In the genomic region with DNA sequence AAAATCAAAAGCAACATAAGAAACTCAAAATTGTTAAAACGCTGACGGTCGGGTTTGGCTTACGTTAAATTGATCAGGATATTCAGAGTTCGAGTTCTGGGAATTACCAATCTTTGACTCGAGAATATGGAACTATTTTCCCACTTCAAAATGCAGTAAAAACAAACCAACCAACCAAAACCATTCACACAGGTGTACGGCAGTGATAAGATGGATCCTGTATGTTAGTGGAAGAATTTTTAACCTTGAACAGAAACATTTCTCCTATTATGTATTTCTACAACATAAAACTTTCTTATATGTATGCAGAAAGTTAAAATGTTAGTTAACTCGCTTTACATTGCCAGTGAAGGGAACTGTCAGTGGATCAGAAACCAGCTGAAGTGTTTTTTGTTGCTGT, we compare ENCODE assay signal across 9 mouse cellular contexts. TPM values are rescaled to one million over a fixed set of nuclear protein-coding genes. Genes with fewer than 3 reads are reported as not detected.
DNase-seq lines count a peak whose midpoint lies in the region; ATAC-seq and TF ChIP-seq lines count a peak whose summit lies in the region.
"Had no signal": no experiment of that assay in that cellular context is flagged by ENCODE, and none has a peak within 500 bp of the region (broad histone marks: within the 10 kb centered on the region; RNA-seq: fewer than 3 reads in every experiment).

No protein-coding gene starts in this region.

- H3K4me3 ChIP-seq in lung, embryonic 14.5 days (ENCODE audit: low read depth, low read length): peak overlapping the region; percentile 61
- H3K4me3 ChIP-seq in embryonic facial prominence, embryonic 14.5 days (ENCODE audit: low read depth, low read length): peak overlapping the region; percentile 77
- peak overlapping the region; percentile 71 for H3K4me3 ChIP-seq in intestine, postnatal 0 days (ENCODE audit: low read depth, low read length)
- H3K4me3 ChIP-seq in neural tube, embryonic 14.5 days (ENCODE audit: low read depth, low read length): peak overlapping the region; percentile 77

- WGBS in lung, embryonic 14.5 days: 75% methylated on average over 8 of the region's 8 CpGs
- WGBS in embryonic facial prominence, embryonic 14.5 days: 85% methylated on average over 8 of the region's 8 CpGs
- 72% methylated on average over 8 of the region's 8 CpGs for WGBS in intestine, postnatal 0 days
- 85% methylated on average over 8 of the region's 8 CpGs for WGBS in neural tube, embryonic 14.5 days

- peak overlapping the region; percentile 96 for H3K4me2 ChIP-seq in lung, embryonic 14.5 days
- peak overlapping the region; percentile 95 for H3K4me2 ChIP-seq in embryonic facial prominence, embryonic 14.5 days (ENCODE audit: low read depth, low read length)
- H3K4me2 ChIP-seq in intestine, postnatal 0 days (replicated peaks; ENCODE audit: low read depth): peak overlapping the region; percentile 99
- H3K4me2 ChIP-seq in neural tube, embryonic 14.5 days (ENCODE audit: low read depth, low read length): peak overlapping the region; percentile 92

- no peaks in the 10 kb centered on the region for H3K27me3 ChIP-seq in lung, embryonic 14.5 days (ENCODE audit: insufficient read depth, low read length)
- no peaks in the 10 kb centered on the region for H3K27me3 ChIP-seq in embryonic facial prominence, embryonic 14.5 days (replicated peaks; ENCODE audit: control insufficient read depth, insufficient read depth, low read length)
- no peaks in the 10 kb centered on the region for H3K27me3 ChIP-seq in intestine, postnatal 0 days (replicated peaks; ENCODE audit: control insufficient read depth, insufficient read depth, low read length)
- no peaks in the 10 kb centered on the region for H3K27me3 ChIP-seq in neural tube, embryonic 14.5 days (ENCODE audit: control insufficient read depth, insufficient read depth, low read length)

- ATAC-seq in lung, embryonic 14.5 days (ENCODE audit: insufficient read depth): no peak
- no peak for ATAC-seq in embryonic facial prominence, embryonic 14.5 days (ENCODE audit: low read depth)
- ATAC-seq in intestine, postnatal 0 days: no peak
- no peak for ATAC-seq in neural tube, embryonic 14.5 days (ENCODE audit: low read depth)
- no peak for ATAC-seq in inflammation-experienced regulatory T-cells, adult 6 months

- no peak for DNase-seq in lung, embryonic 14.5 days
- DNase-seq in lung, postnatal 36 days: no peak
- DNase-seq in embryonic facial prominence, embryonic 14.5 days (ENCODE audit: low spot score): no peak
- DNase-seq in layer of hippocampus, postnatal 10 days (ENCODE audit: low spot score in 2 of 2): no peak
- DNase-seq in thymus, postnatal 25 days: no peak
- DNase-seq: right cerebral cortex, postnatal 25 days had no signal

- no peaks in the 10 kb centered on the region for H3K9me3 ChIP-seq in lung, embryonic 14.5 days (ENCODE audit: low read depth, low read length)
- H3K9me3 ChIP-seq in embryonic facial prominence, embryonic 14.5 days (ENCODE audit: control insufficient read depth, low read length): no peaks in the 10 kb centered on the region
- H3K9me3 ChIP-seq in intestine, postnatal 0 days (ENCODE audit: control insufficient read depth): no peaks in the 10 kb centered on the region
- H3K9me3 ChIP-seq in neural tube, embryonic 14.5 days (ENCODE audit: control insufficient read depth, low read length): no peaks in the 10 kb centered on the region

- peaks cover 26% of the 10 kb centered on the region for H3K36me3 ChIP-seq in lung, embryonic 14.5 days (ENCODE audit: insufficient read depth)
- peaks cover 29% of the 10 kb centered on the region for H3K36me3 ChIP-seq in embryonic facial prominence, embryonic 14.5 days (ENCODE audit: control insufficient read depth, insufficient read depth, low read length)
- peaks cover 4% of the 10 kb centered on the region for H3K36me3 ChIP-seq in intestine, postnatal 0 days (ENCODE audit: control insufficient read depth, insufficient read depth)
- peaks cover 8% of the 10 kb centered on the region; the same call in 1 of the 2 replicates for H3K36me3 ChIP-seq in neural tube, embryonic 14.5 days (ENCODE audit: control insufficient read depth, insufficient read depth, low read length)

- no peak for TF ChIP-seq CTCF in lung, embryonic 14.5 days (IDR thresholded peaks at IDR 0.05; ENCODE audit: low read depth)
- TF ChIP-seq CTCF in intestine, postnatal 0 days (IDR thresholded peaks at IDR 0.05; ENCODE audit: low read depth): no peak

- peaks cover 7% of the 10 kb centered on the region; the same call in 1 of the 2 replicates for H3K4me1 ChIP-seq in lung, embryonic 14.5 days (ENCODE audit: insufficient read depth)
- peaks cover 11% of the 10 kb centered on the region for H3K4me1 ChIP-seq in embryonic facial prominence, embryonic 14.5 days (ENCODE audit: control insufficient read depth, insufficient read depth, low read length)
- no peaks in the 10 kb centered on the region for H3K4me1 ChIP-seq in intestine, postnatal 0 days (replicated peaks; ENCODE audit: control insufficient read depth, insufficient read depth, low read length)
- peaks cover 21% of the 10 kb centered on the region for H3K4me1 ChIP-seq in neural tube, embryonic 14.5 days (ENCODE audit: control insufficient read depth, insufficient read depth, low read length)

- H3K27ac ChIP-seq in lung, embryonic 14.5 days (ENCODE audit: low read depth): no peak overlapping the region
- no peak overlapping the region; the same call in 1 of the 2 replicates for H3K27ac ChIP-seq in embryonic facial prominence, embryonic 14.5 days (replicated peaks; ENCODE audit: low read depth, low read length)
- H3K27ac ChIP-seq in intestine, postnatal 0 days (ENCODE audit: low read depth, low read length): no peak overlapping the region
- H3K27ac ChIP-seq in neural tube, embryonic 14.5 days (ENCODE audit: low read depth, low read length): no peak overlapping the region

- H3K9ac ChIP-seq in lung, embryonic 14.5 days: peak overlapping the region; percentile 78
- H3K9ac ChIP-seq in embryonic facial prominence, embryonic 14.5 days (ENCODE audit: low read depth, low read length): peak overlapping the region; percentile 84
- H3K9ac ChIP-seq in intestine, postnatal 0 days (ENCODE audit: low read depth, low read length): peak overlapping the region; percentile 57
- peak overlapping the region; percentile 78 for H3K9ac ChIP-seq in neural tube, embryonic 14.5 days (replicated peaks; ENCODE audit: low read depth, low read length)

RNA-seq across cellular contexts. Expression of gene Ankrd26, which starts 0.8 kb away (rescaled TPM):
- 17.6 and 18.0 TPM in 2 replicates for polyA plus RNA-seq in lung, embryonic 14.5 days (2014; fragmentation: Nextera tagmentation; extraction: Ambion mirVana)
- polyA plus RNA-seq in embryonic facial prominence, embryonic 14.5 days (2014; fragmentation: Nextera tagmentation; extraction: Ambion mirVana): 9.9 and 11.7 TPM in 2 replicates
- polyA plus RNA-seq in intestine, postnatal 0 days (2015; fragmentation: Nextera tagmentation; extraction: Ambion mirVana): 2.7 and 4.1 TPM in 2 replicates
- polyA plus RNA-seq in neural tube, embryonic 14.5 days (2014; fragmentation: Nextera tagmentation; extraction: Ambion mirVana): 15.0 and 17.4 TPM in 2 replicates
- 1 to 10 TPM; 5.5 to 9.4 (median 6.3) TPM for polyA plus RNA-seq in inflammation-experienced regulatory T-cells, adult 6 months (2017; shearing (Covaris generic))
- 1 to 10 TPM; 6.6 to 8.8 TPM for total RNA-seq in layer of hippocampus, postnatal 10 days (2021)
